In genomic region chr5:53211241-53211640, GRCm38 (mm10) we compare ENCODE assay signal across 13 mouse cellular contexts. TPM values are rescaled to one million over a fixed set of nuclear protein-coding genes. Genes with fewer than 3 reads are reported as not detected.
DNase-seq lines count a peak whose midpoint lies in the region; ATAC-seq and TF ChIP-seq lines count a peak whose summit lies in the region.
"Had no signal": no experiment of that assay in that cellular context is flagged by ENCODE, and none has a peak within 500 bp of the region (broad histone marks: within the 10 kb centered on the region; RNA-seq: fewer than 3 reads in every experiment).

No protein-coding gene starts in this region.

- no peaks in the 10 kb centered on the region for H3K9me3 ChIP-seq in hindbrain, embryonic 12.5 days (replicated peaks)
- H3K9me3 ChIP-seq in hindbrain, embryonic 11.5 days (ENCODE audit: control insufficient read depth, low read length), result no peaks in the 10 kb centered on the region
- H3K9me3 ChIP-seq in hindbrain, embryonic 16.5 days (ENCODE audit: control insufficient read depth, low read length), result no peaks in the 10 kb centered on the region
- H3K9me3 ChIP-seq in stomach, postnatal 0 days (ENCODE audit: control insufficient read depth, low read length), result no peaks in the 10 kb centered on the region
- no peaks in the 10 kb centered on the region for H3K9me3 ChIP-seq in intestine, embryonic 15.5 days
- H3K9me3 ChIP-seq: lung, embryonic 15.5 days; midbrain, embryonic 12.5 days had no signal

- H3K27me3 ChIP-seq in hindbrain, embryonic 12.5 days, result peaks cover 27% of the 10 kb centered on the region
- H3K27me3 ChIP-seq in hindbrain, embryonic 11.5 days (ENCODE audit: control insufficient read depth, insufficient read depth, low read length), result peaks cover 11% of the 10 kb centered on the region; the same call in 1 of the 2 replicates
- no peaks in the 10 kb centered on the region for H3K27me3 ChIP-seq in hindbrain, embryonic 16.5 days (replicated peaks; ENCODE audit: control insufficient read depth, insufficient read depth, low read length)
- 0 out of 2 replicates have a peak, but pooled peaks cover 3% of the 10 kb centered on the region for H3K27me3 ChIP-seq in stomach, postnatal 0 days (ENCODE audit: control insufficient read depth, insufficient read depth, low read length)
- peaks cover 2% of the 10 kb centered on the region; the same call in 1 of the 2 replicates for H3K27me3 ChIP-seq in intestine, embryonic 15.5 days (replicated peaks)

- no peak overlapping the region for H3K27ac ChIP-seq in hindbrain, embryonic 12.5 days
- H3K27ac ChIP-seq in hindbrain, embryonic 11.5 days (ENCODE audit: low read depth, low read length), result no peak overlapping the region
- H3K27ac ChIP-seq in hindbrain, embryonic 16.5 days (ENCODE audit: low read depth, low read length), result no peak overlapping the region
- H3K27ac ChIP-seq in stomach, postnatal 0 days (replicated peaks), result no peak overlapping the region
- no peak overlapping the region for H3K27ac ChIP-seq in intestine, embryonic 15.5 days
- H3K27ac ChIP-seq: lung, embryonic 15.5 days; midbrain, embryonic 12.5 days had no signal

- TF ChIP-seq CTCF in stomach, postnatal 0 days (IDR thresholded peaks at IDR 0.05; ENCODE audit: low read depth), result no peak

- no peak for TF ChIP-seq EP300 in stomach, postnatal 0 days (optimal IDR thresholded peaks at IDR 0.05)

- no peak overlapping the region for H3K4me3 ChIP-seq in hindbrain, embryonic 12.5 days
- H3K4me3 ChIP-seq in hindbrain, embryonic 11.5 days (ENCODE audit: low read depth, low read length), result no peak overlapping the region
- H3K4me3 ChIP-seq in hindbrain, embryonic 16.5 days (ENCODE audit: low read length), result no peak overlapping the region
- no peak overlapping the region for H3K4me3 ChIP-seq in stomach, postnatal 0 days (ENCODE audit: low read depth, low read length)
- H3K4me3 ChIP-seq in intestine, embryonic 15.5 days (replicated peaks), result no peak overlapping the region
- H3K4me3 ChIP-seq: lung, embryonic 15.5 days; midbrain, embryonic 12.5 days had no signal

- peaks cover 20% of the 10 kb centered on the region for H3K4me1 ChIP-seq in hindbrain, embryonic 12.5 days
- no peaks in the 10 kb centered on the region for H3K4me1 ChIP-seq in hindbrain, embryonic 11.5 days (replicated peaks; ENCODE audit: control insufficient read depth, insufficient read depth, low read length)
- peaks cover 18% of the 10 kb centered on the region for H3K4me1 ChIP-seq in hindbrain, embryonic 16.5 days (ENCODE audit: control insufficient read depth, insufficient read depth, low read depth, low read length)
- no peaks in the 10 kb centered on the region for H3K4me1 ChIP-seq in stomach, postnatal 0 days (replicated peaks; ENCODE audit: control insufficient read depth, insufficient read depth)
- H3K4me1 ChIP-seq in intestine, embryonic 15.5 days (replicated peaks), result peaks cover 14% of the 10 kb centered on the region; the same call in 1 of the 2 replicates

- WGBS in hindbrain, embryonic 12.5 days, result 54% methylated on average over 6 of the region's 6 CpGs
- 70% methylated on average over 6 of the region's 6 CpGs for WGBS in hindbrain, embryonic 11.5 days
- WGBS in hindbrain, embryonic 16.5 days, result 47% methylated on average over 6 of the region's 6 CpGs
- WGBS in stomach, postnatal 0 days, result 60% methylated on average over 6 of the region's 6 CpGs
- 63% methylated on average over 6 of the region's 6 CpGs for WGBS in intestine, embryonic 15.5 days

- no peak for ATAC-seq in hindbrain, embryonic 12.5 days (ENCODE audit: low FRiP score)
- no peak for ATAC-seq in hindbrain, embryonic 11.5 days (ENCODE audit: low FRiP score)
- no peak for ATAC-seq in hindbrain, embryonic 16.5 days
- ATAC-seq in stomach, postnatal 0 days (ENCODE audit: low FRiP score, low TSS enrichment), result no peak
- ATAC-seq in intestine, embryonic 15.5 days, result no peak

- 0 out of 2 replicates have a peak overlapping the region, but pooled peaks have one; percentile 3 for H3K4me2 ChIP-seq in hindbrain, embryonic 12.5 days (replicated peaks)
- H3K4me2 ChIP-seq in hindbrain, embryonic 11.5 days (replicated peaks; ENCODE audit: low read depth, low read length), result no peak overlapping the region
- peak overlapping the region; percentile 98 for H3K4me2 ChIP-seq in hindbrain, embryonic 16.5 days (ENCODE audit: low read length)
- H3K4me2 ChIP-seq in stomach, postnatal 0 days (replicated peaks; ENCODE audit: low read depth), result 0 out of 2 replicates have a peak overlapping the region, but pooled peaks have one; percentile 20
- no peak overlapping the region for H3K4me2 ChIP-seq in intestine, embryonic 15.5 days (replicated peaks)

- H3K36me3 ChIP-seq in hindbrain, embryonic 12.5 days, result no peaks in the 10 kb centered on the region
- H3K36me3 ChIP-seq in hindbrain, embryonic 11.5 days (ENCODE audit: control insufficient read depth, insufficient read depth, low read length), result no peaks in the 10 kb centered on the region
- no peaks in the 10 kb centered on the region for H3K36me3 ChIP-seq in hindbrain, embryonic 16.5 days (ENCODE audit: control insufficient read depth, insufficient read depth, low read length)
- H3K36me3 ChIP-seq in stomach, postnatal 0 days (ENCODE audit: control insufficient read depth, insufficient read depth, low read length), result no peaks in the 10 kb centered on the region
- no peaks in the 10 kb centered on the region for H3K36me3 ChIP-seq in intestine, embryonic 15.5 days
- H3K36me3 ChIP-seq: lung, embryonic 15.5 days; midbrain, embryonic 12.5 days had no signal

- H3K9ac ChIP-seq in hindbrain, embryonic 12.5 days, result no peak overlapping the region
- no peak overlapping the region for H3K9ac ChIP-seq in hindbrain, embryonic 11.5 days (ENCODE audit: low read depth, low read length)
- H3K9ac ChIP-seq in hindbrain, embryonic 16.5 days (ENCODE audit: low read depth, low read length), result no peak overlapping the region
- H3K9ac ChIP-seq in stomach, postnatal 0 days (ENCODE audit: low read length), result no peak overlapping the region
- no peak overlapping the region for H3K9ac ChIP-seq in intestine, embryonic 15.5 days
- H3K9ac ChIP-seq: lung, embryonic 15.5 days; midbrain, embryonic 12.5 days had no signal

- no peak for DNase-seq in hindbrain, embryonic 11.5 days (ENCODE audit: low spot score)
- DNase-seq in right cerebral cortex, postnatal 10 days (ENCODE audit: low spot score in 2 of 2), result peak; percentile 67 to 70
- no peak for DNase-seq in right cerebral cortex, postnatal 36 days (ENCODE audit: low spot score in 2 of 2)
- DNase-seq in stomach, postnatal 0 days (ENCODE audit: low spot score), result no peak
- no peak for DNase-seq in spleen, adult 18-20 months
- DNase-seq: kidney, adult 2 months; layer of hippocampus, postnatal 36 days; liver had no signal

RNA-seq across cellular contexts. Expression of gene Sel1l3, which starts 2.5 kb away (rescaled TPM):
- polyA plus RNA-seq in hindbrain, embryonic 12.5 days (2016; fragmentation: Nextera tagmentation; extraction: Ambion mirVana), result 4.8 and 5.1 TPM in 2 replicates
- 2.7 and 3.7 TPM in 2 replicates for polyA plus RNA-seq in hindbrain, embryonic 11.5 days (2014; fragmentation: Nextera tagmentation; extraction: Ambion mirVana)
- polyA plus RNA-seq in hindbrain, embryonic 16.5 days (2015; fragmentation: Nextera tagmentation; extraction: Ambion mirVana), result 5.6 and 6.2 TPM in 2 replicates
- 10.0 and 11.3 TPM in 2 replicates for polyA plus RNA-seq in stomach, postnatal 0 days (2015; fragmentation: Nextera tagmentation; extraction: Ambion mirVana)
- 12.2 and 13.9 TPM in 2 replicates for polyA plus RNA-seq in intestine, embryonic 15.5 days (2015; fragmentation: Nextera tagmentation; extraction: Ambion mirVana)

RNA-seq across cellular contexts. Expression of gene Smim20, which starts 55.6 kb away (rescaled TPM):
- polyA plus RNA-seq in hindbrain, embryonic 12.5 days (2016; fragmentation: Nextera tagmentation; extraction: Ambion mirVana), result 62.9 and 63.0 TPM in 2 replicates
- polyA plus RNA-seq in hindbrain, embryonic 11.5 days (2014; fragmentation: Nextera tagmentation; extraction: Ambion mirVana), result 66.3 and 69.2 TPM in 2 replicates
- polyA plus RNA-seq in hindbrain, embryonic 16.5 days (2015; fragmentation: Nextera tagmentation; extraction: Ambion mirVana), result 70.9 and 80.1 TPM in 2 replicates
- polyA plus RNA-seq in stomach, postnatal 0 days (2015; fragmentation: Nextera tagmentation; extraction: Ambion mirVana), result 80.2 and 82.9 TPM in 2 replicates
- polyA plus RNA-seq in intestine, embryonic 15.5 days (2015; fragmentation: Nextera tagmentation; extraction: Ambion mirVana), result 98.8 and 117 TPM in 2 replicates

Comparison
In these comparisons a context has a peak if more than half of its experiments do, and no peak if none do; other contexts are left out.
1. H3K4me2 ChIP-seq: peak in hindbrain, embryonic 12.5 days (single experiment), hindbrain, embryonic 16.5 days (single experiment) and stomach, postnatal 0 days (single experiment); none in hindbrain, embryonic 11.5 days (single experiment) and intestine, embryonic 15.5 days (single experiment).
2. DNase-seq: peak in right cerebral cortex, postnatal 10 days (2 of 2); none in hindbrain, embryonic 11.5 days (single experiment), right cerebral cortex, postnatal 36 days (0 of 2), stomach, postnatal 0 days (single experiment) and spleen, adult 18-20 months (0 of 2).